Mouse (Mus musculus) frontal cortex, adult 2 months (tissue): ENCODE measurements at regions not wholly inside any gene's neighbourhood (a gene's known extent, or its start where the extent isn't known, plus 50 kb on each side); places are given as distances from the start of the nearest gene placed in this dataset.

Source experiments
- DNase-seq, 2 experiments: peaks; one replicate each; pipeline ENCODE4 v3.0.0; 2022; ENCODE audit warnings: low spot score in 1 of 2; ENCODE audit errors: extremely low spot score in 1 of 2

DNA sequence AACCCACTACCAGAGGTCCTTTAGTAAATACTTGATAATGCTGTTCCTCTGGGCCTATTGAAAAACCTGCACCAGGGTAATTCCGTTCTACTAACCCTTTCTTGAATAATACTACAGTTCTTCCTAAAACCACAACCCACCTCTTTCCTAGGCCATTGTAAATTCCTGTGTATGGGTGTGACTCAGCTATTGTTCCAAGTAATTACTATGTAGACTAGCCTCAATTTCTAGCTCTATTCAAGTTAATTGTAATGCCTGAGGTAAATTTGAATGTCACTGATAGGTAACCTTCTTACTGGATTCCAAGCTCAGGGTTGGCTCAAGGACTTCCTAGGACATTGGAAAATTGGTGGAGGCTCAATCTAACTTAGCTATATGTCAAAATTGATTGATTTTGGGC lies 185.1 kb upstream of the Slc5a7 start:
- no peak for DNase-seq

DNA sequence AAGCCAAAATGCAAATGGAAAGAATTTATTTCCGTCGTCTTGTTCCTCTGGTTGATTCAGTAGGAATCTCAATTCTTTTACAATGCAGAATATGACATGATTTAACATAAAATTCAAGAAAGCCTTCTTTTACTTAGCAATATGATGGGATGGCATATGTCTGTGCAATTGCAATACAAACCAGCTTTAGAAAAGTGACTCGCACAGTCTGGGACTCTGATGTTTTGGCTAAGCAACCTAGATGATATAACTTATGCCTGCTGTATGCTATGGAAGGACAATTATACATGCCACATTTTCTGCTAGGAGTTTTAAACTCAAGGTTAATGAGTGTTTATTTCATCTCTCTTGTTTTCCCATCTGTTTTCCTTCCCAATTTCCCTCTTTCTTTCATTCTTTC lies 141.1 kb upstream of the Slc5a7 start:
- peak in 1 of 2 experiments; percentile 6 for DNase-seq

DNA sequence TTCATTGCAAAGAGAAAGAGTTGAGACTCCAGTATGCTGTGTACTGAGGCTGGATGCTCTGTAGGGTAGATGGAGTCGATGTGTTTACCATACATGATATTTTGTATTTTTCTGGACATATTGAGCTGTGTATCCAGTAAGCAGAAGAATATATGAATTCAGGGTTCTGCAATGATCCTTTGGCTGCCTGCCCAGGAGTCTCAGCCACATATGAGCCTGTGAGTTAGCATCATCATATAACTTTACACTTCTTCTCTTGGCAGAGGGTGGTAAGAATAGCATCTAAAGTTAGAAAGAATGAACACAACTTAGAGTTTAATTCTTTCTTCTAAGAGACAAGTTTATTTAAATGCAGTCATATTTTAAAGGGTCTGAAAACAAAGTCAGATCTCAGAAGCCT lies 139.6 kb upstream of the Slc5a7 start:
- peak; percentile 43 to 74 for DNase-seq

DNA sequence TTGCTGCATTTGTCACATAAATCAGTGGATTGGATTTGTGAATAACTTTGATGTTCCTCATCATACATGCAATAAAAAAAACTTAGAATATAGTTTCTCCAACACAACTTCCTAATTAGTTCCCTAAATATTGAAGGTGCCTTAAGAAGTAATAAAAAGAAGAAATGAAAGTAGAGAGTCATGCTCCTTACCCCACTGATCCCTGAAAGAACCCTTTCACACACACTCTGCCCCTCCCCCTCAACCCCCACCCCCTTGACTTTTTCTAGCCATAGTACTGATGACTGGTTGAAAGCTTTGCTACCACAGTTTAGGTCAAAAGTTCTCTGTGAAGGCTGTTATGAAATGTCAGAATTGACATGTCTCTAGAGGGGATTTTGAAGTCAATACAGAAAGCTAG lies 131.1 kb upstream of the Slc5a7 start:
- no peak for DNase-seq

DNA sequence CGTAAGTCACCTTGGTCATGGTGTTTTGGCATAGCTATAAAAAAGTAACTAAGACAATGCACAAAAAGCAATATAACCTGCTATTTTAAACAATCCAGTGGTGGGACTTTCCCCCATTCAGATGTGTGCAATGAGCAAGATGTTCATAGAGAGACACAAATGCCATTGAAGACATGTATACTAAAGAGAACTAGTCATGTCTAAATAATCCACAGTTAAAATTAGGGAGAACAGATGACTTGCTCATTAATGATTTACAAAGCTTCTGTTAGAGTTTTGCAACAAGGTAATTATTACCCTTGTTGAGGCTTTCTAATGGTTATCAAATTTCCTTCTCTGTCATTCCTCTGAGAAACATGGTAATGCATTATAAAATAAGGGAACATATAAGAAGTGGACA lies 115.4 kb upstream of the Slc5a7 start:
- DNase-seq: no peak

DNA sequence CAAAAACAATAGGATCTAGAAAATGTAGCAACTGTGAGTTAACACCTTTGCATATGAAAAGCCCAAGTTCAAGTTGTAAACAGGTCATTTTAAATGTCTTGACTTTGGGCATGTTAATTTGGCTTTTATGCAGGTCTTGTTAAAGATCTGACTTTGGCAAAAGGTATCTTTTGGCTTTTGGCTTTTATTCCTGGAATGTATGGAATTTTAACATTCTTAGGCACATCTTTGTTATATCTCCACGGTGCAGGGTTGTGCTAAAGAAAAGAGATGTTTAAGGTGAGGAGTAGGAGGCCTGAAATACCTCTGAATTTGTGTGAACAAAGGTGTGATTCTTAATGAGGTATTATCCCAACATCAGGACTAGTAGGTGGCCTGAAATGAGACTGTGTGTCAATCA lies 97.6 kb upstream of the Slc5a7 start:
- no peak for DNase-seq

DNA sequence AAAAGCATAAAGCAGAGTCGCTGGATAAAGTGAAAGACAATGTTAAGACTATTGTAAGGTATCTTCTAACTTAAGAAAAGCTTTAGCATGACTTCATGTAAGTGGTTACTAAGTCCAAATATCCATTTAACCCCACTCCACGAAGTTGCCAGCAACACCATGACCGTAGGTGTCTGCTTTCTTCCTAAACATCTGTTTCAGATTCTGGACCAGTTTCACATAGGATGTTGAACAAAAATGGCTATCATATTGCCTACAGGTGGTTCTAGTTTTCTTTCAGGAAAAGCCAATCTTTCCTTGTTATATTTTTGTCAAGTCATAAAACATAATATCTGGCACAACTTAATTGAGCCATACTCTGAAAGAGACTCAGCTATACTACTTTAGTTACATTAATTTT lies 78.7 kb upstream of the Slc5a7 start:
- no peak for DNase-seq

DNA sequence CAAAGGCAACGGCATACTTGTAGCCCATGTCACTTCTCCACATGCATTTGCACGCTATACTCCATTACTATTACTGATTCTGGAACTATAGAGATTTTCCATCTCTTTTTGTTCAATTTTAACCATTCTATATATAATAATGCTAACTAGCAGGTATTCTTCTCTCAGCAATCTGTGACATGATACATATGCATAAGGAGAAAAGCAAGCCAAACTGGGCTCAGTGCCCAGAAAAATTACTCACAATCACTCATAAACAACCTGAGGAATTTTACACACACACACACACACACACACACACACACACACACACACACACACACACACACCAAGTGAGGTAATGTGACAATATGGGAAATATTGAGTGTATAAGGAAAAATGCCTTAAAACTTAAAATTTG lies 69.8 kb upstream of the Slc5a7 start:
- peak; percentile 54 to 73 for DNase-seq

DNA sequence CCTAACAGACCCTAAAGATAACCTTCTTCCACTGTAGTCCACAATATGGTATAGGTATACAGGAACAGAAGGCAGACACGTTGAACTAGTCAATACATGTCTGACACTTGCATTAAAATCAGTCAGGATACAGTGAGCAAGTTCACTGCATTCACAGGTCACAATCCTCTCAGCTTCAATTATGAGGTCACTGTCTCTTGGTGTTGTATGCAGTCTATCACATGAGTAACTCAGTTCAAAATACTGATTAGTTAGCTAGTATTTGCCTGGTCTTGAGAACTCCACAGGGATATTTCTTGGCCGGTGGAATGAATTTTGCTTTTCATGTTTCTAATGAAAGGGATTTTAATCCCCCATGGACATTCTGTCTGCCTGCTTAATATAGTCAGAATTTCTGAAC lies 69.1 kb upstream of the Slc5a7 start:
- DNase-seq: no peak

DNA sequence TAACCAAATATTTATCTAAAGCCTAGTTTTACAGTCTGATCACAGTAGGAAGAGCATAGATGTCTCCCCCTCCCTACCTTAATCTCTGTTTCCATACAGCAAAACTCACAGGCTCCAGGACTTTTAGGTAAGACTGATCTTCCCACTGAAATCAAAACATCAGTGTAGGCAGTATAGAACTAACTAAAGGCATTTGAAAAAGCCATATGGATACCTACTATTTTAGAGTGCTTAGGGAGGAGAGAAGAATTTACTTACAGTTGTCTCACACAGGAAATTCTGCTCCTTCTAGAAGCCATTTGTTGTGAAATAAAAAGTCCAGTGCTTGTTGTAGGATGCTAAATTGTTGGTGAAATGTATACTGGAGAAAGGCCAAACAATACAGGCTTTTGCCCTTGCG lies 64.2 kb upstream of the Slc5a7 start:
- DNase-seq: no peak

DNA sequence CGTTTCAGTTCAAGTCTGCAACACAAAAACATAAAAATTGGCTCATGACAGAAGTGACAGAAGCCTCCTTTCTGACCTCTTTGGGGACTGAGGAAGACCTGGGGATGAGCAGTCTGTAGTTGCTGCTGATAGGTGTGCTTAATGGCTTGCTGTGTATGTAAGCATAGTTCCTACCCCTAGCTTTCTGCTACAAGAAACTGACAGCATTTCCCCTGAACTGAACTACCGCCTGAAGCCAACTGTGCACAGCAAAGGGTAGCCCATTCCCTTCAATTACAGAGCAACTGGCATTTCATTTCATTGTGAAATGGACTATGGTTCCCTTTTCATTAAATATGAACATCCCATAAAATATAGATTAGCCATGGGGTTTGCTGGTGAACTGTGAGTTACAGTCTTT lies 54.2 kb upstream of the Slc5a7 start:
- no peak for DNase-seq

DNA sequence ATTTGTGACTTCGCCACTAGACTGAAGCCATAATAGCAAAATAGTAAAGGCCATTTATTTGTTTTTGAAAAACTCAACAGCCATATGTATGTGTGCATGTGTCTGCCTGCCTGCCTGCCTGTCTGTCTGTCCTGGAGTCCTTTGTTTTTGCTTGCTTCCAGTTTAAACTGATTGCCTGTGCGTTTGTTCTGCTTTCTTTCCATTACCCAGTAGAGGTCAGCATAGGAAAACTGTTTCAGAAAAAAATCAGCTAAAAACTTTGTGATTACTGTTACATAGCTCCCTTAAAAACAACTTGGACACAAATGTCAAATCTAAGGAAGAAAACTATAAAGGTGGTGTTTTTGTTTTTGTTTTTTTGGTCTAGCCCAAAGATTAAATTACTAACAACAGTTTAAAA lies 52.0 kb upstream of the Slc5a7 start:
- DNase-seq: peak in 1 of 2 experiments; percentile 49
